Mouse (Mus musculus): Measurements from ENCODE around the gene Pcolce2. TPM values are rescaled to one million over a fixed set of nuclear protein-coding genes. Genes with fewer than 3 reads are reported as not detected.

Gene Pcolce2
- polyA plus RNA-seq, 1 experiment: 0.37 TPM

GRCm38 (mm10) chr9:95708943-95709342 lies 71.5 kb downstream of the Pcolce2 start:
- H3K27me3 ChIP-seq (ENCODE audit: control insufficient read depth, insufficient read depth, low read length): no peaks in the 10 kb centered on the region
- H3K36me3 ChIP-seq (ENCODE audit: control insufficient read depth, insufficient read depth, low read length): no peaks in the 10 kb centered on the region; the same call in 1 of the 2 replicates
- H3K4me1 ChIP-seq (ENCODE audit: control insufficient read depth, insufficient read depth, low read length): no peaks in the 10 kb centered on the region
- H3K27ac ChIP-seq (ENCODE audit: control insufficient read depth, insufficient read depth, low read depth, low read length): no peak overlapping the region
- TF ChIP-seq CTCF (IDR thresholded peaks at IDR 0.05; ENCODE audit: control insufficient read depth, insufficient read depth, insufficient replicate concordance, low read depth, low read length) (no peak), POLR2A (IDR thresholded peaks at IDR 0.05; ENCODE audit: control insufficient read depth, low read depth, low read length) (no peak)
- no peak overlapping the region for H3K4me3 ChIP-seq (ENCODE audit: control insufficient read depth, low read depth, low read length)

DNA sequence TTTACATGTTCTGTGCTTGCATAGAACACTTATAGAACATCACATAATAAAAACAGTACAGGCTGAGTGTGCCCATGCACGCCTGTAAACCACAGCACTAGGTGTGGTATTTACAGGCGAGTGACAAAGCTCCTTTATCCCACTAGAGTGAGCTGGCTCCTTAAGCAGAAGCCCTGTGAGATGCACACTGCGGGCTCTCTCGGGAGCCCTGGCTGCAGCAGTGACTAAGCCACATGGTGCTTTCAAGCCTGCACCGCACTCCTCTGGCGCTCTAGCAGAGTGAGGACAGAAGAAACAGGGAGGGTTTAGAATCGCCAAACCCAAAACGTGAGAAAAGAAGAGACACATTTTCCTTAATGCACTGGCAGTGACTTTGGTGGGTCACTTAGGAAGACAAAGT lies 75.2 kb downstream of the Pcolce2 start:
- no peak for TF ChIP-seq CTCF (IDR thresholded peaks at IDR 0.05; ENCODE audit: control insufficient read depth, insufficient read depth, insufficient replicate concordance, low read depth, low read length)
- TF ChIP-seq POLR2A (IDR thresholded peaks at IDR 0.05; ENCODE audit: control insufficient read depth, low read depth, low read length): no peak
- Histone ChIP-seq H3K27me3 (ENCODE audit: control insufficient read depth, insufficient read depth, low read length) (no peaks in the 10 kb centered on the region), H3K27ac (ENCODE audit: control insufficient read depth, insufficient read depth, low read depth, low read length) (no peak overlapping the region), H3K36me3 (ENCODE audit: control insufficient read depth, insufficient read depth, low read length) (no peaks in the 10 kb centered on the region), H3K4me3 (ENCODE audit: control insufficient read depth, low read depth, low read length) (no peak overlapping the region), H3K4me1 (ENCODE audit: control insufficient read depth, insufficient read depth, low read length) (no peaks in the 10 kb centered on the region)

- no peak overlapping the region for H3K4me3 ChIP-seq (ENCODE audit: control insufficient read depth, low read depth, low read length)
- no peaks in the 10 kb centered on the region for H3K27me3 ChIP-seq (ENCODE audit: control insufficient read depth, insufficient read depth, low read length)
- TF ChIP-seq POLR2A (IDR thresholded peaks at IDR 0.05; ENCODE audit: control insufficient read depth, low read depth, low read length) (no peak), CTCF (IDR thresholded peaks at IDR 0.05; ENCODE audit: control insufficient read depth, insufficient read depth, insufficient replicate concordance, low read depth, low read length) (no peak)
- no peaks in the 10 kb centered on the region for H3K36me3 ChIP-seq (ENCODE audit: control insufficient read depth, insufficient read depth, low read length)
- H3K27ac ChIP-seq (ENCODE audit: control insufficient read depth, insufficient read depth, low read depth, low read length): no peak overlapping the region
- no peaks in the 10 kb centered on the region for H3K4me1 ChIP-seq (ENCODE audit: control insufficient read depth, insufficient read depth, low read length)
Measured at GRCm38 (mm10) chr9:95736238-95736637, 98.8 kb downstream of the Pcolce2 start.

GRCm38 (mm10) chr9:95744845-95745613 lies 107.6 kb downstream of the Pcolce2 start:
- TF ChIP-seq CTCF (IDR thresholded peaks at IDR 0.05; ENCODE audit: control insufficient read depth, insufficient read depth, insufficient replicate concordance, low read depth, low read length): no peak
- TF ChIP-seq POLR2A (IDR thresholded peaks at IDR 0.05; ENCODE audit: control insufficient read depth, low read depth, low read length): no peak
- no peaks in the 10 kb centered on the region for H3K36me3 ChIP-seq (ENCODE audit: control insufficient read depth, insufficient read depth, low read length)

DNA sequence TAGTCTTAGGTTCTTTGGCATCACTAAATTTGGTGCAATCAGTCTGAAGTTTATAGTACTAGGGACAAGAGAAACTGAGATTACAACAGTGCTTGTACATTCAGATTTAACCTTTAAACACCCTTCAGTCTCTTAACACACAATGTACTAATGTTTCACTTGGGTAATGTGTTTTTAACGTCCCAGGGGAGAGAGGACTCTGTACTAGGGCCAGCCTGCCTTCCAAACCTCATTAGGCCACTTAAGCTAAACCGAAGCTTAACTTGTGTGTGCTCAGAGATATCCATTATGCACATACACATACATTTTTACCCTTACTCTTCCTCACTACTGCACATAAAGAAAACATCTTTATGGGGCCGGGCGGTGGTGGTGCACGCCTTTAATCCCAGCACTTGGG lies 109.9 kb downstream of the Pcolce2 start:
- no peak overlapping the region for H3K27ac ChIP-seq (ENCODE audit: control insufficient read depth, insufficient read depth, low read depth, low read length)
- H3K4me3 ChIP-seq (ENCODE audit: control insufficient read depth, low read depth, low read length): no peak overlapping the region
- H3K27me3 ChIP-seq (ENCODE audit: control insufficient read depth, insufficient read depth, low read length): no peaks in the 10 kb centered on the region
- peaks cover 7% of the 10 kb centered on the region for H3K4me1 ChIP-seq (ENCODE audit: control insufficient read depth, insufficient read depth, low read length)
- no peaks in the 10 kb centered on the region for H3K36me3 ChIP-seq (ENCODE audit: control insufficient read depth, insufficient read depth, low read length)
- TF ChIP-seq POLR2A (IDR thresholded peaks at IDR 0.05; ENCODE audit: control insufficient read depth, low read depth, low read length): no peak
- TF ChIP-seq CTCF (IDR thresholded peaks at IDR 0.05; ENCODE audit: control insufficient read depth, insufficient read depth, insufficient replicate concordance, low read depth, low read length): no peak

More at GRCm38 (mm10) chr9:95744845-95745613, 107.6 kb downstream of the Pcolce2 start:
- Histone ChIP-seq H3K4me3 (ENCODE audit: control insufficient read depth, low read depth, low read length) (no peak overlapping the region), H3K27me3 (ENCODE audit: control insufficient read depth, insufficient read depth, low read length) (no peaks in the 10 kb centered on the region), H3K27ac (ENCODE audit: control insufficient read depth, insufficient read depth, low read depth, low read length) (no peak overlapping the region), H3K4me1 (ENCODE audit: control insufficient read depth, insufficient read depth, low read length) (peaks cover 5% of the 10 kb centered on the region)

Other genes with a start within 250 kb of the Pcolce2 start
- gene Chst2, start 230.9 kb upstream of the Pcolce2 start, polyA plus RNA-seq (2012; rRNA removed): 0.38 and 0.43 TPM in 2 replicates
- gene U2surp, start 125.6 kb upstream of the Pcolce2 start, polyA plus RNA-seq (2012; rRNA removed): 3.3 and 4.0 TPM in 2 replicates
- 58.7 and 63.4 TPM in 2 replicates for gene Paqr9, start 77.9 kb upstream of the Pcolce2 start, polyA plus RNA-seq (2012; rRNA removed)
- 2.3 and 2.5 TPM in 2 replicates for gene Trpc1, start 112.8 kb downstream of the Pcolce2 start, polyA plus RNA-seq (2012; rRNA removed)
- gene Pls1, start 207.7 kb downstream of the Pcolce2 start, polyA plus RNA-seq (2012; rRNA removed): 0.48 and 0.70 TPM in 2 replicates
- gene Atr, start 220.0 kb downstream of the Pcolce2 start, polyA plus RNA-seq (2012; rRNA removed): 27.0 and 36.0 TPM in 2 replicates

Measured in testis, adult 2 months (tissue).